Mouse (Mus musculus): ENCODE measurements around the gene Gm4952. TPM values are rescaled to one million over a fixed set of nuclear protein-coding genes. Genes with fewer than 3 reads are reported as not detected.

The Gm4952 gene
- under 1 TPM in 1 of 26 experiments, not detected in 25; 0.58 TPM for total RNA-seq (2018; cell fraction: chromatin; rRNA removed)
- total RNA-seq (2018; cell fraction: cytosol; rRNA removed): under 1 TPM in 1 of 26 experiments, not detected in 25; 0.03 TPM
- 1 to 10 TPM in 1 of 26 experiments, not detected in 25; 1.1 TPM for total RNA-seq (2018; cell fraction: nucleus; rRNA removed)
- not detected in 3 replicates for polyA plus RNA-seq (2018)

GRCm38 (mm10) chr19:12599674-12600073 is at the start of gene Gm4952:
TSS of gene Gm4952 (plus strand) at chr19:12599974.
- 95% methylated on average over 1 of the region's 1 CpGs for WGBS (ENCODE audit: missing documents)
- H3K79me2 ChIP-seq (ENCODE audit: inconsistent target): no peaks in the 10 kb centered on the region
- no peaks in the 10 kb centered on the region for H3K36me3 ChIP-seq (ENCODE audit: inconsistent target)
- no peak within 1 kb of the TSS for H3K4me3 ChIP-seq (ENCODE audit: inconsistent target)
- no peak within 1 kb of the TSS for H3K27ac ChIP-seq

DNA sequence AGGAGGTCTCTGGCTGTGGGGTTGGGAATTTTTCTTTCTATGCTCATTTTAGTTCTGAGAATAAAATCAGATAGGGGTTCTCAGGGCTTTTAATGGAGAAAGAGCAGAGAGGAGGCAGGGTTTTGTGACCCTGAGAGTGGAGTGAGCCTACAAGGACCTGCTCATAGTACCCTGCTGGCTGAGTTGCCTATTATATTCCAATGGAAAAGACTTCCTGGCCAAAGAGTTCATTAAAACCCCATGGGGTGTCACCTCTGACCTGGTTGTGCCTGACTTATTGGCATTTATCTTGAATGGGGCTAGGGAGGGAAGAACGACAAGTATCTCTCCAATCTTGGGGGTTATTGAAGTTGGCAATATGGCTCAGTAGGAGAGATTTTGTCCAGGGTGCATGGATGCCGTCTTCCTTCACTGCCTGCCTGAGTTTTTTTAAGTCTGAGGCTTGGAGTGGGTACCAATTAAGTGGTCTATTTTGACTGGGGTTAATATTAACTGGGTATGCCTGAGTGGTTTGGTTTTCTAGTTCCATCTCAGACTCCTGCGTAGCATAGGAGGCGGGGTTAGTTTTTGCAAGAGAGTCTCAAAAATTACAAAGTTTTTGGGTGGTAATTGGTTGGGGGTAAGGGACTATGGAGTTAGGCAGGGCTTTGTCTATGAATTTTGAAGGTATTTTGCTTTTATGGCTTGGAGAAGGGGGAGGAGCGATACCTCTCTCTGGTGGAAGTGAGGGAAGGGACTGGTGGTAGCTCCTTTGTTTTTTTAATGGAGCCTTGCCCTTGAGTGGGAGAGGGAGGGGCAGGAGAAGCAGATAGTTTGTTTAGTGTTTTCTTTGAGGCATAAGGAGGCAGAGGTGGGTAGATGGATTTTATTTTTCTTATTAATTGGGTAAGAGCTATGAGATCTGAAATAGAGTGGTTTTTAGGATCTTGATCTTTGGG is 49.5 kb upstream of the Gm4952 start:
- Histone ChIP-seq H3K36me3 (ENCODE audit: inconsistent target) (no peaks in the 10 kb centered on the region), H3K4me3 (ENCODE audit: inconsistent target) (no peak overlapping the region), H3K27ac (no peak overlapping the region), H3K79me2 (ENCODE audit: inconsistent target) (no peaks in the 10 kb centered on the region)
- WGBS (ENCODE audit: missing documents): 94% methylated on average over 5 of the region's 5 CpGs

DNA sequence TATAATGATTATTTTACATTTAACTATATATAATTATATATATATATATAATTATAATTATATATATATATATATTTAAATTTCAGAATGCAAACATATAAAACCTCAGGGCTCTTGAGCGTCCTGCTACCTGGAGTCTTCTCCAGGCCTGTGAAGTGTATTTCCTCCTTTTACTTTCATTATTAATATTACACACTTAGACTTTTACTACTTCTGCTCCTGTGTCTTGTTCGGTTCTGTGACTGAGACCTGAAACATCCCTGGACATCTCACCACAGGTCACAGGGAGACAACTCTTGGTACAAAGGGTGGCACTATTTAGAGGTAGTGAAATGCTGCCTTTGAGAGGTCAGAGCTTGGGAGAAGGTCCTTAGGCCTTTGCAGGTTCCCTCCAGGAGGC is 43.5 kb upstream of the Gm4952 start:
- H3K27ac ChIP-seq: no peak overlapping the region
- no peaks in the 10 kb centered on the region for H3K36me3 ChIP-seq (ENCODE audit: inconsistent target)
- no peaks in the 10 kb centered on the region for H3K79me2 ChIP-seq (ENCODE audit: inconsistent target)
- 50% methylated on average over 1 of the region's 2 CpGs for WGBS (ENCODE audit: missing documents)
- H3K4me3 ChIP-seq (ENCODE audit: inconsistent target): no peak overlapping the region

- no peaks in the 10 kb centered on the region for H3K79me2 ChIP-seq (ENCODE audit: inconsistent target)
- no peak overlapping the region for H3K4me3 ChIP-seq (ENCODE audit: inconsistent target)
- 51% methylated on average over 4 of the region's 4 CpGs for WGBS (ENCODE audit: missing documents)
- H3K36me3 ChIP-seq (ENCODE audit: inconsistent target): no peaks in the 10 kb centered on the region
- H3K27ac ChIP-seq: no peak overlapping the region
Measured at GRCm38 (mm10) chr19:12558219-12558618, 41.6 kb upstream of the Gm4952 start.

GRCm38 (mm10) chr19:12564197-12564596 is 35.6 kb upstream of the Gm4952 start:
- Histone ChIP-seq H3K36me3 (ENCODE audit: inconsistent target) (no peaks in the 10 kb centered on the region), H3K4me3 (ENCODE audit: inconsistent target) (no peak overlapping the region), H3K27ac (peak overlapping the region; percentile 32), H3K79me2 (ENCODE audit: inconsistent target) (no peaks in the 10 kb centered on the region; the same call in 1 of the 2 replicates)

- peak overlapping the region; percentile 35 for H3K27ac ChIP-seq
- H3K4me3 ChIP-seq (ENCODE audit: inconsistent target): no peak overlapping the region
- H3K36me3 ChIP-seq (ENCODE audit: inconsistent target): no peaks in the 10 kb centered on the region
- no peaks in the 10 kb centered on the region; the same call in 1 of the 2 replicates for H3K79me2 ChIP-seq (ENCODE audit: inconsistent target)
- 12% methylated on average over 4 of the region's 4 CpGs for WGBS (ENCODE audit: missing documents)
Measured at GRCm38 (mm10) chr19:12567011-12567410, 32.8 kb upstream of the Gm4952 start.

DNA sequence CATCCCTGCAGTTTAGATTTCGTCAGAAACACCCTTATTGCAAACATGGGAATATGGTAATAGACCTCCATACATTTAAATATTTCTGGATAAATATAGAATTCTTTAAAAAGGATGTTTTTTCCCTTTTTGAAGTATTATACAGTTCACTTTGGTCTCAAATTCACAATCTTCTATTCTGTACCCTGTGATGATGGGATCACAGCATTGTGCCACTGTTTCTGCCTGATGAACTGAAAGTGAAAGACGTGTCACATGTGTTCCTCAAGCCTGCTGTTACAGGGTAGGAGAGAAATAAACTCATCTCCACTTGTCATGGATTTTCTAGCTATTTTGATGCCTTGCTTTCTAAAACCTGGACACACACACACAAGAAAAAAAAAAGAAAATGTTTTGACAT is 28.9 kb upstream of the Gm4952 start:
- peak overlapping the region; percentile 99 for H3K27ac ChIP-seq
- no peaks in the 10 kb centered on the region for H3K36me3 ChIP-seq (ENCODE audit: inconsistent target)
- peaks cover 23% of the 10 kb centered on the region for H3K79me2 ChIP-seq (ENCODE audit: inconsistent target)
- no peak overlapping the region for H3K4me3 ChIP-seq (ENCODE audit: inconsistent target)
- WGBS (ENCODE audit: missing documents): 27% methylated on average over 2 of the region's 2 CpGs

DNA sequence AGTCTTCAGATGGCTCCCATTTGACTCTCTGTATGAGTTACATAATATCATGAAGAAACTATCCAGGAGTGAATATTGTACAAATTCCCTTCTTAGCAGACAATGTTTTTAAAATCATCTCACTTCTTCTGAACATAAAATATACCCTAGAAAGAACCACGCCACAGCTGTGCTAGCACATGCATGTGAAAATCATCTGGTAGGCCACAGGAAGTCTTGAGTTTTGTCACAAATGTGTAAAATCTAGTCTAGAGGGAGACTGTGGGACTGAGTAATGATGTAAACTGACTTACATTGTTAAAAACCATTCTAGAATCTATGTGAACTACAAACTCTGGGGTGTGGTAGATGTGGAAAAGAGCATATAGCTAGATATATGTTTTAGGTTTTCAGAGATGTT is 28.1 kb upstream of the Gm4952 start:
- Histone ChIP-seq H3K79me2 (ENCODE audit: inconsistent target) (peaks cover 31% of the 10 kb centered on the region), H3K27ac (peak overlapping the region; percentile 99), H3K36me3 (ENCODE audit: inconsistent target) (no peaks in the 10 kb centered on the region), H3K4me3 (ENCODE audit: inconsistent target) (no peak overlapping the region)
- 69% methylated on average over 1 of the region's 1 CpGs for WGBS (ENCODE audit: missing documents)

GRCm38 (mm10) chr19:12572614-12573265 is 27.0 kb upstream of the Gm4952 start:
- Histone ChIP-seq H3K79me2 (ENCODE audit: inconsistent target) (peaks cover 42% of the 10 kb centered on the region), H3K36me3 (ENCODE audit: inconsistent target) (peaks cover 9% of the 10 kb centered on the region), H3K27ac (peak overlapping the region; percentile 99), H3K4me3 (ENCODE audit: inconsistent target) (peak overlapping the region; percentile 88; the same call in 1 of the 2 replicates)
- WGBS (ENCODE audit: missing documents): no CpG with 5 or more reads among the region's 1 CpGs

DNA sequence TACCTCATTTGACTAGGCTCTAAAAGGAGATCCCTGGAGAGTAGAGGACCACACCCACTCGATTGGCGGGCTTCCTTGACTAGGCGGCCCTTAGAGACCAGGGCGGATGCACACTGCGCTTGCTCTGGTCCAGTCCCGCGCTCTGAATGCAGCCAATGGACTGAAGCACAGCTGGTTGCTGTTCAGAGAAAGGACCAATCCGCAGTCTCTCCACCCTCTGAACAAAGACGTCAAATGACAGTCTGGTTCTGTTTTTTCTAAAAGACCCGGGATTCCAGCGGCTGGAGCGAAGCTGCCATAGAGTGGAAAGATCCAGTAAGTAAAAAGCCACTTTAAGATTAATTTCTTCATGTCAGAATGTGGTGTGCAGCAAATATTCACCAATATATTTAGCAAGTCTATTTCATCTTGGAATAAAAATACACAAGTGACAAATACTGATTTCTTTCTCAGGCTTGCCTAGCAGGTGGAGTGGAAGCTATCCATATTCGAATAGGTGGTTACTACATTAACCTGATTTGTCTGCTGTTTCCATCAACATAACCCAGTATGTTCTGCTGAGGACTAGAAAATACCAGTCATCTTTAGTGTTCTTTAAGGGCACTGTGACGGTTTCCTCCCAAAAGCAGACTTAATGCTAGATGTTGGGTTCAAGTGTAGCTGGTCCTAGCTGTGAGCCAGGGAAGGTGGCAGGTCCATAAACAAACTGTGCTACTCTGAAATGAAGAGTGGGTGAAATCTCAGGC is 26.3 kb upstream of the Gm4952 start:
- WGBS (ENCODE audit: missing documents): 3% methylated on average over 14 of the region's 14 CpGs
- Histone ChIP-seq H3K27ac (peak overlapping the region; percentile 99), H3K79me2 (ENCODE audit: inconsistent target) (peaks cover 48% of the 10 kb centered on the region), H3K36me3 (ENCODE audit: inconsistent target) (peaks cover 16% of the 10 kb centered on the region), H3K4me3 (ENCODE audit: inconsistent target) (peak overlapping the region; percentile 88)

DNA sequence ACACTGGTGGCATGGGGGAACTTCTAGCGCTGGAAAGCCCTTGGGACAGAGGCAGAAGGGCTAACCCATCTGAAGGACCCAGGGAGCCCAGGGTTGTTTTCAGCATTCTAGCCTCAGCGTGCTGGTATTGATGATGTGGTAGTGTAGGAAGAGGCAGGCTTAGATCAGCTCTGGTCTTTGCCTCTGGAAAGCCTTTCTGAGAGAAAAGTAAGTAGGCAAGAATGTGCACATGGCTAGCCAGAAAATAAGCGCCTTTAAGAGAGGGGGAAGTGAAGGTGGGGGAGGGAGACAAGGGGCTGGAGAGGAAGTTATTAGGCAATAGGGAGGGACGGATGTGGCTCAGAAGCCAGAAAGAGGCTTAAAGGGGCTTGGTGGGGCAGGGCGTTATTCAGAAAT is 25.8 kb upstream of the Gm4952 start:
- Histone ChIP-seq H3K4me3 (ENCODE audit: inconsistent target) (peak overlapping the region; percentile 88), H3K27ac (peak overlapping the region; percentile 99), H3K79me2 (ENCODE audit: inconsistent target) (peaks cover 54% of the 10 kb centered on the region), H3K36me3 (ENCODE audit: inconsistent target) (peaks cover 21% of the 10 kb centered on the region)
- 0% methylated on average over 5 of the region's 5 CpGs for WGBS (ENCODE audit: missing documents)

DNA sequence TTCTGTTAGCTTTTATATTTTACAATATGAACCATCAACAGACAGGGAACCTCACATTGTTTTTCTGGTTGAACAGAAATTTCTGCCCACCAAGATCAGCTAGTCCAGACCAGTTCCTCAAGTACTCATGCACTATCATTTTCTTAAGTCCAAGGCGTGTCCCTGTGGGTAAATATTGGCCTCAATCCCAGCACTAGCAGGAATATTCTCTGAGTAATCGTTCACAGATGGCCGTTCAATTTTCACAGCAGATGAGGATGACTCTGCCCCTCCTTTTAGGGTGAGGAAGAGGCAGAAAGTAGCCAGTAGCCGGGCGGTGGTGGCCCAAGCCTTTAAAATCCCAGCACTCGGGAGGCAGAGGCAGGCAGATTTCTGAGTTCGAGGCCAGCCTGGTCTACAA is 24.7 kb upstream of the Gm4952 start:
- Histone ChIP-seq H3K4me3 (ENCODE audit: inconsistent target) (peak overlapping the region; percentile 88), H3K36me3 (ENCODE audit: inconsistent target) (peaks cover 27% of the 10 kb centered on the region), H3K27ac (peak overlapping the region; percentile 99), H3K79me2 (ENCODE audit: inconsistent target) (peaks cover 65% of the 10 kb centered on the region)
- WGBS (ENCODE audit: missing documents): 15% methylated on average over 5 of the region's 7 CpGs

GRCm38 (mm10) chr19:12575514-12575913 is 24.3 kb upstream of the Gm4952 start:
- Histone ChIP-seq H3K79me2 (ENCODE audit: inconsistent target) (peaks cover 69% of the 10 kb centered on the region), H3K36me3 (ENCODE audit: inconsistent target) (peaks cover 27% of the 10 kb centered on the region), H3K4me3 (ENCODE audit: inconsistent target) (peak overlapping the region; percentile 88; the same call in 1 of the 2 replicates), H3K27ac (peak overlapping the region; percentile 99)
- WGBS (ENCODE audit: missing documents): 55% methylated on average over 2 of the region's 2 CpGs

- Histone ChIP-seq H3K4me3 (ENCODE audit: inconsistent target) (no peak overlapping the region), H3K36me3 (ENCODE audit: inconsistent target) (peaks cover 27% of the 10 kb centered on the region), H3K27ac (peak overlapping the region; percentile 99), H3K79me2 (ENCODE audit: inconsistent target) (peaks cover 80% of the 10 kb centered on the region)
- WGBS (ENCODE audit: missing documents): 44% methylated on average over 2 of the region's 2 CpGs
Measured at GRCm38 (mm10) chr19:12576639-12577038, 23.1 kb upstream of the Gm4952 start.

All from macrophage (primary cell).